Mouse (Mus musculus): ENCODE results near the gene Lce1k. TPM values are rescaled to one million over a fixed set of nuclear protein-coding genes. Genes with fewer than 3 reads are reported as not detected.

Gene Lce1k
- polyA plus RNA-seq (2017; shearing (Covaris generic)): not detected

GRCm38 (mm10) chr3:92807791-92808190 is at the start of gene Lce1k:
Lce1k (minus strand) TSS chr3:92807891.

GRCm38 (mm10) chr3:92851186-92851585 is 43.5 kb upstream of the Lce1k start, which contains the start of gene Lce1l:
Lce1l (minus strand) TSS chr3:92851286.

GRCm38 (mm10) chr3:92827108-92827507 is 19.4 kb upstream of the Lce1k start, which contains the start of gene Kprp:
Kprp (minus strand) TSS chr3:92827247.

GRCm38 (mm10) chr3:92790414-92790813 is 17.3 kb downstream of the Lce1k start, which contains the start of gene Lce1j:
Lce1j (minus strand) TSS chr3:92790514.

GRCm38 (mm10) chr3:92778799-92779198 is 28.9 kb downstream of the Lce1k start, which contains the start of gene Lce1i:
Lce1i (minus strand) TSS chr3:92778899.

GRCm38 (mm10) chr3:92764965-92765364 is 42.7 kb downstream of the Lce1k start, which contains the start of gene Lce1h:
Lce1h (minus strand) TSS chr3:92765065.

Other genes with a start within 250 kb of the Lce1k start
- gene Ivl, start 234.2 kb downstream of the Lce1k start, polyA plus RNA-seq (2017; shearing (Covaris generic)): not detected
- not detected for gene Smcp, start 218.9 kb downstream of the Lce1k start, polyA plus RNA-seq (2017; shearing (Covaris generic))
- not detected for gene 2210017I01Rik, start 200.4 kb downstream of the Lce1k start, polyA plus RNA-seq (2017; shearing (Covaris generic))
- gene Lce6a, start 186.2 kb downstream of the Lce1k start, polyA plus RNA-seq (2017; shearing (Covaris generic)): not detected
- not detected for gene Lce1a1, start 159.6 kb downstream of the Lce1k start, polyA plus RNA-seq (2017; shearing (Covaris generic))
- gene Lce1b, start 151.0 kb downstream of the Lce1k start, polyA plus RNA-seq (2017; shearing (Covaris generic)): not detected
- not detected for gene Lce1a2, start 137.6 kb downstream of the Lce1k start, polyA plus RNA-seq (2017; shearing (Covaris generic))
- not detected for gene Lce1c, start 128.6 kb downstream of the Lce1k start, polyA plus RNA-seq (2017; shearing (Covaris generic))
- gene Lce1d, start 120.7 kb downstream of the Lce1k start, polyA plus RNA-seq (2017; shearing (Covaris generic)): not detected
- not detected for gene Lce1e, start 98.8 kb downstream of the Lce1k start, polyA plus RNA-seq (2017; shearing (Covaris generic))
- not detected for gene Lce1f, start 87.5 kb downstream of the Lce1k start, polyA plus RNA-seq (2017; shearing (Covaris generic))
- not detected for gene Gm38119, start 68.8 kb downstream of the Lce1k start, polyA plus RNA-seq (2017; shearing (Covaris generic))
- not detected for gene Lce1g, start 55.6 kb downstream of the Lce1k start, polyA plus RNA-seq (2017; shearing (Covaris generic))
- gene Lce1h, start 42.8 kb downstream of the Lce1k start, polyA plus RNA-seq (2017; shearing (Covaris generic)): not detected
- gene Lce1i, start 29.0 kb downstream of the Lce1k start, polyA plus RNA-seq (2017; shearing (Covaris generic)): not detected
- gene Lce1j, start 17.4 kb downstream of the Lce1k start, polyA plus RNA-seq (2017; shearing (Covaris generic)): not detected
- not detected for gene Kprp, start 19.4 kb upstream of the Lce1k start, polyA plus RNA-seq (2017; shearing (Covaris generic))
- not detected for gene Lce1l, start 43.4 kb upstream of the Lce1k start, polyA plus RNA-seq (2017; shearing (Covaris generic))
- not detected for gene 2310050C09Rik, start 62.3 kb upstream of the Lce1k start, polyA plus RNA-seq (2017; shearing (Covaris generic))
- gene Lce3a, start 118.3 kb upstream of the Lce1k start, polyA plus RNA-seq (2017; shearing (Covaris generic)): not detected
- gene Lce3b, start 125.1 kb upstream of the Lce1k start, polyA plus RNA-seq (2017; shearing (Covaris generic)): not detected
- not detected for gene Lce3c, start 136.6 kb upstream of the Lce1k start, polyA plus RNA-seq (2017; shearing (Covaris generic))
- gene Lce3d, start 149.5 kb upstream of the Lce1k start, polyA plus RNA-seq (2017; shearing (Covaris generic)): not detected
- not detected for gene Lce3e, start 159.2 kb upstream of the Lce1k start, polyA plus RNA-seq (2017; shearing (Covaris generic))
- gene Lce3f, start 184.3 kb upstream of the Lce1k start, polyA plus RNA-seq (2017; shearing (Covaris generic)): not detected
- not detected for gene Crct1, start 207.8 kb upstream of the Lce1k start, polyA plus RNA-seq (2017; shearing (Covaris generic))
- not detected for gene Lce1m, start 211.2 kb upstream of the Lce1k start, polyA plus RNA-seq (2017; shearing (Covaris generic))

Measured in activated CD4-positive, CD25-positive, alpha-beta regulatory T cell (primary cell).